Mouse (Mus musculus): Measurements from ENCODE around the gene Atf6b.

- TF ChIP-seq CTCF (IDR thresholded peaks at IDR 0.05; ENCODE audit: low read depth), result no peak
- no peak for TF ChIP-seq EP300 (IDR thresholded peaks at IDR 0.05; ENCODE audit: low read depth)
Observed at GRCm38 (mm10) chr17:34676671-34677070, 29.7 kb downstream of the Atf6b start.

Measured in liver, embryonic 14.5 days (tissue).